Mouse (Mus musculus): Measurements from ENCODE around the gene Myo19. TPM values are rescaled to one million over a fixed set of nuclear protein-coding genes. Genes with fewer than 3 reads are reported as not detected.
A peak's percentile ranks its signal among the peaks of the same experiment; 100 is the strongest.

Myo19 gene
- 11.5 and 14.2 TPM in 2 replicates for polyA plus RNA-seq (2015; fragmentation: Nextera tagmentation; extraction: Ambion mirVana)

DNA sequence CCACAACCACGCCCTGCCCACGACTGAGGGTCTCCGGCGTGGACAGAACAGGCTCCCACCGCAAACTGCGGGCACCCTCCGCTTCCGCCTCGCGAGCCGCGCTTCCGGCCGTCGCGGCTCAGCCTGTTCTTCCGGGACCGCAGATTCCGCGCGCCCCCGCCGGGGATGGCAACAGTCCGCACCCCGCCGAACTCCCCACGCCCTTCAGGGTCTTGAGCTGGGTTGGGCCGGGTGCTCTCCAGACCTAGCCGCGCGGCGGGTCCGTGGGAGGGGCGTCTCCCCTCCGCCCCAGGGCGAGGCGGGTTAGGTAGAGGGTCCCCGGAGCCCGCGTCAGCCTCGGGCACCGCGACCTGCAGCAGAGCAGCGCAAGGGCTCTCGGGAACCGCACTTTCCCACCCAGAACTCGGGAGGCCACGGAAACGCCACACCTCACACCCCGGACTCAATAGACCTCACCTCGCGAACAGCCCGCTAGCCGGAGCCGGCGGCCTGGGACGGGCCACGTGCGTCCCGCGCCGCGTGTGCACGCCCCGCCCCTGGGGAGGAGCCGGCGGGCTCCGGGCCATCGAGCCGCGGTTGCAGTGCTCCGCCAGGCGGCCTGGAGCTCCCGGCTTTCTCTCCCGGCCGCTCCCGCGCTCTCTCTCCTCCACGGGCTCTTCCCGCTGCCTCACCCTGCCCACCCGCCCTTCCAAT, at the start of gene Myo19, which contains the start of gene Pigw:
Gene Myo19, plus strand, starts transcription at position 377 of the 693 bp plus-strand sequence.
Gene Pigw, minus strand, starts transcription at position 514 of the 693 bp plus-strand sequence.
- Histone ChIP-seq H3K4me2 (replicated peaks) (peak within 1 kb of the TSS; percentile 91), H3K36me3 (peaks cover 14% of the 10 kb centered on the region; the same call in 1 of the 2 replicates), H3K4me1 (peaks cover 17% of the 10 kb centered on the region), H3K4me3 (replicated peaks) (peak within 1 kb of the TSS; percentile 89), H3K27me3 (no peaks in the 10 kb centered on the region), H3K9ac (peak within 1 kb of the TSS; percentile 76), H3K9me3 (replicated peaks) (no peaks in the 10 kb centered on the region), H3K27ac (replicated peaks) (peak within 1 kb of the TSS; percentile 93)
- WGBS: under 1% methylated on average over 81 of the region's 81 CpGs
- peak; percentile 91 for ATAC-seq (ENCODE audit: insufficient number of reproducible peaks, low FRiP score, low TSS enrichment, low read depth)

- no peak overlapping the region for H3K9ac ChIP-seq
- 85% methylated on average over 2 of the region's 2 CpGs for WGBS
- peaks cover 67% of the 10 kb centered on the region for H3K36me3 ChIP-seq
- no peak overlapping the region for H3K4me3 ChIP-seq (replicated peaks)
- H3K27me3 ChIP-seq: no peaks in the 10 kb centered on the region
- H3K4me2 ChIP-seq (replicated peaks): no peak overlapping the region
- no peak for ATAC-seq (ENCODE audit: insufficient number of reproducible peaks, low FRiP score, low TSS enrichment, low read depth)
- no peaks in the 10 kb centered on the region for H3K4me1 ChIP-seq
- H3K27ac ChIP-seq (replicated peaks): no peak overlapping the region
- no peaks in the 10 kb centered on the region for H3K9me3 ChIP-seq (replicated peaks)
Measured at GRCm38 (mm10) chr11:84839330-84839729, 40.6 kb upstream of the Myo19 start.

- Histone ChIP-seq H3K4me1 (no peaks in the 10 kb centered on the region), H3K27me3 (no peaks in the 10 kb centered on the region), H3K9me3 (replicated peaks) (no peaks in the 10 kb centered on the region), H3K4me2 (replicated peaks) (no peak overlapping the region), H3K36me3 (peaks cover 65% of the 10 kb centered on the region), H3K9ac (no peak overlapping the region), H3K27ac (replicated peaks) (no peak overlapping the region), H3K4me3 (replicated peaks) (no peak overlapping the region)
- 95% methylated on average over 15 of the region's 15 CpGs for WGBS
- no peak for ATAC-seq (ENCODE audit: insufficient number of reproducible peaks, low FRiP score, low TSS enrichment, low read depth)
Measured at GRCm38 (mm10) chr11:84846741-84847474, 33.0 kb upstream of the Myo19 start.

- WGBS: 82% methylated on average over 7 of the region's 7 CpGs
Measured at GRCm38 (mm10) chr11:84847475-84848090, 32.4 kb upstream of the Myo19 start.

GRCm38 (mm10) chr11:84855285-84855684, 24.7 kb upstream of the Myo19 start:
- Histone ChIP-seq H3K36me3 (peaks cover 45% of the 10 kb centered on the region), H3K9me3 (replicated peaks) (no peaks in the 10 kb centered on the region), H3K4me1 (no peaks in the 10 kb centered on the region), H3K27me3 (no peaks in the 10 kb centered on the region), H3K27ac (replicated peaks) (no peak overlapping the region), H3K4me3 (replicated peaks) (no peak overlapping the region), H3K4me2 (replicated peaks) (no peak overlapping the region), H3K9ac (no peak overlapping the region)
- 91% methylated on average over 6 of the region's 6 CpGs for WGBS
- no peak for ATAC-seq (ENCODE audit: insufficient number of reproducible peaks, low FRiP score, low TSS enrichment, low read depth)

More at GRCm38 (mm10) chr11:84847475-84848090, 32.4 kb upstream of the Myo19 start:
- ATAC-seq (ENCODE audit: insufficient number of reproducible peaks, low FRiP score, low TSS enrichment, low read depth): no peak
- peaks cover 66% of the 10 kb centered on the region for H3K36me3 ChIP-seq
- no peaks in the 10 kb centered on the region for H3K9me3 ChIP-seq (replicated peaks)
- no peak overlapping the region for H3K27ac ChIP-seq (replicated peaks)
- no peaks in the 10 kb centered on the region for H3K27me3 ChIP-seq
- H3K4me2 ChIP-seq (replicated peaks): no peak overlapping the region
- no peak overlapping the region for H3K9ac ChIP-seq
- no peaks in the 10 kb centered on the region for H3K4me1 ChIP-seq
- no peak overlapping the region for H3K4me3 ChIP-seq (replicated peaks)

DNA sequence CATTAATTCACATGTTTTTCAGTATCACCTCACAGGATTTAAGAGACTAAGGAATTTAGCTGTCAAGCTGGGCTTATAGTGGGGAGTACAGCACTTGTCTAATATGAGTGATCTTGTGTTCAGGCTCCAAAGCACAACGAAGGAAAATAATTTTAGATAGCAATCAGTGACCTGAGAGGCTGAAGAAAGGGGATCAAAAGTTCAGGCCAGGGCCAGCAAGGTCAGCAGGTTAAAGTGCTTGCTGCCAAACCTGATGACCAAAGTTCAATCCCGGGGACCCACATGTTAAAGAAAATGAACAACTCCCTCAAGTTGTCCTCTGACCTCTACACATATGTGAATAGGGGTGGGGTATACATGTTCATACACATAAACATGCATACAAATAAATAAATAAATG, 14.7 kb upstream of the Myo19 start:
- H3K27ac ChIP-seq (replicated peaks): no peak overlapping the region
- peaks cover 5% of the 10 kb centered on the region; the same call in 1 of the 2 replicates for H3K36me3 ChIP-seq
- H3K9me3 ChIP-seq (replicated peaks): no peaks in the 10 kb centered on the region
- 42% methylated on average over 2 of the region's 2 CpGs for WGBS
- no peak overlapping the region for H3K4me3 ChIP-seq (replicated peaks)
- H3K4me2 ChIP-seq (replicated peaks): no peak overlapping the region
- H3K9ac ChIP-seq: no peak overlapping the region
- H3K4me1 ChIP-seq: peaks cover 7% of the 10 kb centered on the region; the same call in 1 of the 2 replicates
- ATAC-seq (ENCODE audit: insufficient number of reproducible peaks, low FRiP score, low TSS enrichment, low read depth): no peak
- H3K27me3 ChIP-seq: no peaks in the 10 kb centered on the region

DNA sequence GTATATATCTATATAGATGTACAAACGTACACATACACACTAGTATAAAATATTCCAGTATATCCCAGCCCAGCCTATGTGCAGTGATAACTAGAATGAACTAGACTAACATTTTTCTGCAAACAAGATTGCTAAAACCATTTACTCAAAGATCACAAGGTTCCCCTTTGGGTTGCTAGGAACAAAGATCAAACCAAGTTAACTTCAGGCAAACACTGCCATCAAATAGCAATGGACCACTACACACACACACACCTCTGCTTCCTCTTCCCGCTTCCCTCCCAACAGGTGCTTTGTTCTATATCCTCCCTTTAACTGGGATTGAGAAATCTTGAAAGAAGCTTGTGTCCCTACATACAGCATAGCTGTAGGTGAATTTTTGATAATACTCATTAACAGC, 12.4 kb upstream of the Myo19 start:
- no peak overlapping the region for H3K9ac ChIP-seq
- H3K27ac ChIP-seq (replicated peaks): no peak overlapping the region
- WGBS: 87% methylated on average over 2 of the region's 2 CpGs
- no peaks in the 10 kb centered on the region for H3K36me3 ChIP-seq
- H3K27me3 ChIP-seq: no peaks in the 10 kb centered on the region
- H3K4me1 ChIP-seq: peaks cover 7% of the 10 kb centered on the region; the same call in 1 of the 2 replicates
- no peak overlapping the region for H3K4me3 ChIP-seq (replicated peaks)
- ATAC-seq (ENCODE audit: insufficient number of reproducible peaks, low FRiP score, low TSS enrichment, low read depth): no peak
- H3K4me2 ChIP-seq (replicated peaks): no peak overlapping the region
- no peaks in the 10 kb centered on the region for H3K9me3 ChIP-seq (replicated peaks)

GRCm38 (mm10) chr11:84868786-84869259, 11.1 kb upstream of the Myo19 start:
- peak overlapping the region; percentile 97 for H3K27ac ChIP-seq (replicated peaks)
- peak overlapping the region; percentile 91 for H3K4me3 ChIP-seq (replicated peaks)
- H3K9me3 ChIP-seq (replicated peaks): no peaks in the 10 kb centered on the region
- no peak for ATAC-seq (ENCODE audit: insufficient number of reproducible peaks, low FRiP score, low TSS enrichment, low read depth)
- H3K27me3 ChIP-seq: no peaks in the 10 kb centered on the region
- no peaks in the 10 kb centered on the region for H3K36me3 ChIP-seq
- H3K4me2 ChIP-seq (replicated peaks): peak overlapping the region; percentile 73
- WGBS: 7% methylated on average over 7 of the region's 7 CpGs
- H3K4me1 ChIP-seq: peaks cover 7% of the 10 kb centered on the region; the same call in 1 of the 2 replicates
- H3K9ac ChIP-seq: peak overlapping the region; percentile 97

GRCm38 (mm10) chr11:84869537-84870232, 10.3 kb upstream of the Myo19 start:
- Histone ChIP-seq H3K27me3 (no peaks in the 10 kb centered on the region), H3K4me1 (peaks cover 7% of the 10 kb centered on the region; the same call in 1 of the 2 replicates), H3K27ac (replicated peaks) (peak overlapping the region; percentile 97), H3K36me3 (no peaks in the 10 kb centered on the region), H3K9ac (peak overlapping the region; percentile 97), H3K4me2 (replicated peaks) (peak overlapping the region; percentile 73), H3K9me3 (replicated peaks) (no peaks in the 10 kb centered on the region), H3K4me3 (replicated peaks) (peak overlapping the region; percentile 91)
- peak; percentile 89 for ATAC-seq (ENCODE audit: insufficient number of reproducible peaks, low FRiP score, low TSS enrichment, low read depth)
- under 1% methylated on average over 55 of the region's 61 CpGs for WGBS

DNA sequence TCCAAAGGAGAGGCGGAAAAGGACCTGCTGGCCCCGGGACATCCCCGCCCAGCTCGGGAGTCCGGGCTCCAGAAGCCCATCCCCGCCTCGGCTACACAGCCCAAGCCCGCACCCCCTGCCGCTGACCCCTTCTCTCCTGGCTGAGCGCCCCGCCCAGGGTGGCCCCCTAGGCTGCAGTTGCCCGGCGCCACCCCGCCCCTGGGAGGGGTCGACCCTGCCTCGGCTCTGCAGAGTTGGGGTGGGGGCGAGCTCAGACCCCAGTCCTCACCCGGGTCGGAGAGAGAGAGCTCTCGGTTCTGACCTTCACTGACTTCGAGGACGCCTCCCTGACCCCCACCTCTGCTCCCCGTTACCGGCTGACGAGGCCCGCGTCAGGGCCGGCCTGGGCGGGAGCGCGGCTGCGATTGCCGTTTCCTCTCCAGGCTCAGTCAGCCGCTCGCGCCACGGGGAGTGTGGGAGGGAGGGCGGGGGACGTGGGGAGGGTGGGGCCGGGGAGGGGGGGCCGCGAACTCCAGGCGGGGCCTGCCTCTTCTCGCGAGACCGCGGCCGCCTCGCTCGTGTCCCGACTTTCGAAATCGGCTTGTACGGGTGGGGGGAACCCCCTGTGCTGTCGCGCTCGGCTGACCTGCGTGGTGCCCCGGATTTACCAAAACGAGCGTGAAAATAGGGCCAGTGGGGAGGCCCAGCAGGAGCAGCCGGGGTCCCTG, 9.5 kb upstream of the Myo19 start, which contains the start of gene Ggnbp2:
Gene Ggnbp2, minus strand, starts transcription at position 481 of the 707 bp plus-strand sequence.
- Histone ChIP-seq H3K27me3 (no peaks in the 10 kb centered on the region), H3K9me3 (replicated peaks) (no peaks in the 10 kb centered on the region), H3K36me3 (no peaks in the 10 kb centered on the region), H3K4me1 (peaks cover 7% of the 10 kb centered on the region; the same call in 1 of the 2 replicates), H3K4me3 (replicated peaks) (peak within 1 kb of the TSS; percentile 91), H3K4me2 (replicated peaks) (peak within 1 kb of the TSS; percentile 73), H3K27ac (replicated peaks) (peak within 1 kb of the TSS; percentile 98), H3K9ac (peak within 1 kb of the TSS; percentile 97)
- peak; percentile 92 for ATAC-seq (ENCODE audit: insufficient number of reproducible peaks, low FRiP score, low TSS enrichment, low read depth)
- WGBS: under 1% methylated on average over 51 of the region's 62 CpGs
